Mouse (Mus musculus) liver, embryonic 14.5 days (tissue): Measurements from ENCODE around the gene Pml.

ENCODE experiments used
- CTCF ChIP-seq: IDR thresholded peaks from 2 replicates; pipeline ENCODE4 v1.5.1; 2016; ENCODE audit warnings: antibody characterized with exemption, low read depth, control low read depth
- EP300 ChIP-seq: IDR thresholded peaks from 2 replicates; pipeline ENCODE4 v1.6.1; 2016; ENCODE audit warnings: antibody characterized with exemption, low read depth

- TF ChIP-seq CTCF, result no peak
- no peak for TF ChIP-seq EP300
These were observed 7.7 kb downstream of the Pml start for GRCm38 (mm10) chr9:58241780-58242485.
